Mouse (Mus musculus): ENCODE results near the gene Glmp.
"Not testable (repeated sequence)": the region's sequence is repeated elsewhere in the genome, so short reads cannot be mapped to it uniquely, and the experiment has no call there.

Glmp gene

GRCm38 (mm10) chr3:88335436-88336053, 10.7 kb downstream of the Glmp start:
- in situ Hi-C loops (cut with MboI; ENCODE audit: unreplicated experiment in 2 of 2): no loop called here

GRCm38 (mm10) chr3:88336058-88337013, 11.5 kb downstream of the Glmp start, which contains the start of the genes Tmem79 and Smg5:
Gene Tmem79, minus strand, starts transcription at chr3:88336148.
Gene Smg5, plus strand, starts transcription at chr3:88336260.
- in situ Hi-C loops (cut with MboI; ENCODE audit: unreplicated experiment in 2 of 2): no loop called here

- in situ Hi-C loops (cut with MboI; ENCODE audit: unreplicated experiment in 2 of 2): no loop called here
Observed at GRCm38 (mm10) chr3:88337367-88338020, 12.7 kb downstream of the Glmp start.

- in situ Hi-C loops (cut with MboI; ENCODE audit: unreplicated experiment in 2 of 2): no loop called here
Observed at GRCm38 (mm10) chr3:88338316-88338715, 13.5 kb downstream of the Glmp start.

- in situ Hi-C loops (cut with MboI; ENCODE audit: unreplicated experiment in 2 of 2): no loop called here
Observed at GRCm38 (mm10) chr3:88339006-88339405, 14.2 kb downstream of the Glmp start.

GRCm38 (mm10) chr3:88350732-88351131, 25.9 kb downstream of the Glmp start:
- in situ Hi-C loops (cut with MboI; ENCODE audit: unreplicated experiment in 2 of 2): loop anchor here in 1 of 2 experiments (10.0 kb wide), 1 partner anchor 54 kb away; no protein-coding TSS in a partner anchor

- in situ Hi-C loops (cut with MboI; ENCODE audit: unreplicated experiment in 2 of 2): loop anchor here in 1 of 2 experiments (10.0 kb wide), 1 partner anchor 52 kb away; no protein-coding TSS in a partner anchor
Observed at GRCm38 (mm10) chr3:88352907-88353306, 28.1 kb downstream of the Glmp start.

- in situ Hi-C loops (cut with MboI; ENCODE audit: unreplicated experiment in 2 of 2): loop anchor here (5.0 to 10.0 kb wide), 2 partner anchors 48 to 50 kb away; no protein-coding TSS in a partner anchor
Observed at GRCm38 (mm10) chr3:88354396-88355165, 29.8 kb downstream of the Glmp start.

- in situ Hi-C loops (cut with MboI; ENCODE audit: unreplicated experiment in 2 of 2): loop anchor here (5.0 to 10.0 kb wide), 2 partner anchors 43 to 45 kb away; no protein-coding TSS in a partner anchor
Observed at GRCm38 (mm10) chr3:88359584-88359983, 34.8 kb downstream of the Glmp start.

- in situ Hi-C loops (cut with MboI; ENCODE audit: unreplicated experiment in 2 of 2): loop anchor here (5.0 to 10.0 kb wide), 2 partner anchors 42 to 45 kb away; no protein-coding TSS in a partner anchor
Observed at GRCm38 (mm10) chr3:88359989-88360388, 35.2 kb downstream of the Glmp start.

GRCm38 (mm10) chr3:88361096-88361495, 36.3 kb downstream of the Glmp start:
- in situ Hi-C loops (cut with MboI; ENCODE audit: unreplicated experiment in 2 of 2): no loop called here

- in situ Hi-C loops (cut with MboI; ENCODE audit: unreplicated experiment in 2 of 2): no loop called here
Observed at GRCm38 (mm10) chr3:88361612-88362313, 36.9 kb downstream of the Glmp start.

GRCm38 (mm10) chr3:88363700-88364099, 38.9 kb downstream of the Glmp start:
- in situ Hi-C loops (cut with MboI; ENCODE audit: unreplicated experiment in 2 of 2): no loop called here

- in situ Hi-C loops (cut with MboI; ENCODE audit: unreplicated experiment in 2 of 2): no loop called here
Observed at GRCm38 (mm10) chr3:88364337-88364736, 39.5 kb downstream of the Glmp start, which contains the start of gene Paqr6. Gene Paqr6, plus strand, starts transcription at chr3:88364584.

GRCm38 (mm10) chr3:88365705-88366361, 41.0 kb downstream of the Glmp start:
- in situ Hi-C loops (cut with MboI; ENCODE audit: unreplicated experiment in 2 of 2): no loop called here

GRCm38 (mm10) chr3:88366830-88367428, 42.1 kb downstream of the Glmp start:
- in situ Hi-C loops (cut with MboI; ENCODE audit: unreplicated experiment in 2 of 2): not testable (repeated sequence)

GRCm38 (mm10) chr3:88367517-88367916, 42.7 kb downstream of the Glmp start:
- in situ Hi-C loops (cut with MboI; ENCODE audit: unreplicated experiment in 2 of 2): not testable (repeated sequence)

GRCm38 (mm10) chr3:88368511-88368910, 43.7 kb downstream of the Glmp start:
- in situ Hi-C loops (cut with MboI; ENCODE audit: unreplicated experiment in 2 of 2): not testable (repeated sequence)

All from v-Abl transformed pro-B cells (cell line).